Mouse (Mus musculus) heart, adult 9 months (tissue): ENCODE measurements around the gene Ptprm.

ENCODE experiments used
- DNase-seq, 2 experiments: peaks; one replicate each; pipeline ENCODE4 v3.0.0; 2022; ENCODE audit warnings: low spot score in 2 of 2

Ptprm gene

DNA sequence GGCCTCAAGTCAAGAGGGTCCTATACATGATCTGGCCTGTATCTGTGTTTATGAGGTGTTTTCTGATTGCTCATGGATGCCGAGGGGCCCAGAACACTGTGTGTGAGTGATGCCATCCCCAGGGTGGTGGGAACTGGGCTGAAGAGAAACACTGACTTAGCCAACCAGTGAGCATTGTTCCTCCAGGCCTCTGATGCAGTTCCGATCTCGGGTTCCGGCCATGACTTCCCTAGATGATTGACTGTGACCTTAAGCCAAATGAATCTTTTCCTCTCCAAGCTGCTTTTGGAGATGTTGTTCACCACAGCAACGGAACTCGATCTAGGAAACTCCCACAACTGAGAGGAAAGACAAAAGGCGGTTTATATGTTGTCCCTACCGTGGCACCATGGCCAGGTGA is 9.1 kb downstream of the Ptprm start:
- DNase-seq = peak; percentile 34 to 54

- DNase-seq = no peak
Measured at GRCm38 (mm10) chr17:67343471-67343870, 10.8 kb downstream of the Ptprm start.

DNA sequence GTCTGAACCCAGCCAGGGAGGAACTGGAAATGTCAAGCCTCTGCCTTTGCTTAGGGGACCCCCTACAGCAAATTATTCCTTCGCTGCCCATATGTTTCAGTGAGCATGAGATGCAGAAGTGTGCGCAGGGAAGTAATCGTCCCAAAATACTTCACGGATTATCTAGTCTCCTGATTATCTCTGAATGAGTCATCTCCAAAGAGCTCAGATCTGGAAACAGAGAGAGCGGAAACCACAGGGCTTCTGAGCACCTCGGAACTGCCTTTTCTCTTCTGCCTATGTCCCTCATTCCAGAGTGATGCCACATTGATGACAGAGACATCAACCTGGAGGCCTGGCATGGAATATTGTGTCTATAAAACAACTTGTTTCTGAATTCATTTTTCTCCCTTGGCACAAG is 11.3 kb downstream of the Ptprm start:
- no peak for DNase-seq

DNA sequence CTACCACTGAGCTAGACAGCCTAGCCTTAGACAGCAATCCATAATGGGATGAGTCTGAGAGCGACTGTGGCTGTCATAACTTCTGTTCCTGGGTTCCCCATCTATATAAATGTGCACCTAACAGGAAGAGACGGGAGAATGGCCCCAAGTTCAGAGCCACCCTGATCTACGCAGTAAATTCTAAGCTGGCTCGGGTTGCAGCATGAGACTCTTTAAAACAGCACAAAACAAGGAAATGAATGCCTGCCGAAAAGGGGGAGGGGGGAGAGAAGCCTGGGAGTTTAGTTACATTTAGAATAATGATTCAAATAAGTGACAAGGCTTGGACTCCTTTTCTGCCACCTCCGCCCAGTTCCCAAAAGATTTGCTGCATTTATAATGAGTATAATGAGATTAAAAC is 13.9 kb downstream of the Ptprm start:
- DNase-seq = no peak

- no peak for DNase-seq
Measured at GRCm38 (mm10) chr17:67339569-67339968, 14.7 kb downstream of the Ptprm start.

DNA sequence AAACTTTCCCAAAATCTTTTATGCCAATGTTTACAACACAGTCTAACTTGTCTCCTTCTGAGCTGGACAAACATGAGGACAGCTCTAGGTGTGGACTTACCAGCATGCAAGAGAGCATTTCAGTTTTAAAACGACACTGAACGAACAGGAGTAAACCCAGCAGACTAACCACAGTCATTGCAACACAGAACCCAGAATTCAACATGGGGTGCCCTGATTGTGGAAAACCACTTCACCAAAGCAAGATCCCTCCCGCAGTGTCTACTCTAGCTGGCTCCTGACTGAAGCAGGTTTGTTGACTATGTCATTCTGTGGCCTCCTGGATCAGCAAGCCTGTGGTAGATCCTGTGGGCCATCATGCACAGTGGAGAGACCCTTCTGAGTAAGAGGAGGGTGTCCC is 19.9 kb downstream of the Ptprm start:
- DNase-seq = no peak

DNA sequence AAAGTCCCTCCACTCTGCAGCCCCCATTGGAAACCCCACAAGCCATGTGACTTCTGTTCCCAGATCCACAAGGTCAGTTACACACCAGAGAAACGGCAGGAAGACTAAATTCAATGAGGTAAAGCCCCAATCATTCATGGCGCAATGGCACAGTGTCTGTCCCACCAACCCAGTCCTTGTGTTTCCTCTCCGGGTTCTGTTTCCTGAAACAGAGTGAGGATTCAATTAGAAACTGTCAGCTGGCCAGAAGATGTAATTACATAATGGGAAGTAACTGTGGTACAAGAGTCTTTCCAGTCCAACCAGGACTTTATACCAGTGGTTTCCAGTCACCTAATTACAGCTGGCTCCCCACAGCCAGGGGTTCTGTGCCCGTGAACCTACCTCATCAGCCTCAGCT is 24.8 kb downstream of the Ptprm start:
- peak in 1 of 2 experiments; percentile 52 for DNase-seq

GRCm38 (mm10) chr17:67324499-67324832 is 29.8 kb downstream of the Ptprm start:
- DNase-seq = no peak

GRCm38 (mm10) chr17:67323777-67324498 is 30.3 kb downstream of the Ptprm start:
- no peak for DNase-seq

DNA sequence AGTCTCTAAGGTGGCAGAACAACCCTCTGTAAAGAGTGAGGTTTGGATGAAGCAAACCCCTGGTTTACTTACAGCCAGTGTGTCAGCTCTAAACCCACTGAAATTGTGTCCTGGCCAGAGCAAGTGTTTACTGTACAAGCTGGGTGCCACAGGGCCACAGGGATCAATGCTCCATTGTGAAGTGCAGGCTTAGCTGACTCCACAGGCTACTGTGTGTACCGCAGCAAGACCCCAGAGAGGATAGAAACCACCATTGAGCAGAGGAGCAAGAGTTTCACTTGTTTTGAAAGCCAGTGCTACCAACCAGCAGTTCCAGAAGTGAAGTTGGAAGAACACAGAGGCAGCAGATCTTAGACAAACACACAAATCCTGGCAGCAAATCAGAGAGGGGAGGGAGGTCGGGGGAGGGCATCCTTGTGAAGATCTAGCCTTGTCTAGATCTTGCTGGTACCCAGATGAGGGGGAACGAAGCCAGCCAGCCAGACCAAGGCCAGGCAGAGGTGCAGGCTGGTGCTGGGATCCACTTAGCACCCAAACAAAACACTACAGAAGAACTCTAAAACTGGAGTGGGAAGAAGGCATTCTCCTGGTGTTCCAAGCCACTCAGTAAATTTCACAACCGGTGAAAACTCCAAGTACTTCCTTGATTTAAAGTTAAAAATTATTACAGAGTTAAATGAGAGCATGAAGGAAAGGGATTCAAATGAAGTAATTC is 39.6 kb downstream of the Ptprm start:
- no peak for DNase-seq

DNA sequence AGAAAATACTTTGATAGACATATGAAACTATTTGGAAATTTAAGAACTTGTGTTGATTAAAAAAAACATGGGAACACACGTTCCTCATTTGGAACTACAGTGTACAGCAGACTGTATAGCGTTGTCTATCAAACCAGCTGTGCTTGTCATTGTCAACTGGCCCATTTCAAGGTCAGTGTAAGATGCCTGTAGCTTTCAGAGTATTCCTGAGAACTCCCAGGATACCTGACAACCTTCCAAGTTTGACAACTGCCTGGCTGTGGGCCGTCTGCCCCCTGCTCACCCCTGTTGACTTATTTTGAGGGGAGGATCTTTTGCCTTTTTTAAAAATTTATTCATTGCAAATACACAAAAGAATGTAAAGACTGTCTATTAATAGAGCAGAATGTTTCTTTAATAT is 45.8 kb downstream of the Ptprm start:
- no peak for DNase-seq

GRCm38 (mm10) chr17:67306066-67306845 is 48.0 kb downstream of the Ptprm start:
- no peak for DNase-seq

- DNase-seq = peak; percentile 45 to 52
Measured at GRCm38 (mm10) chr17:67304831-67305230, 49.4 kb downstream of the Ptprm start.

- peak; percentile 38 to 43 for DNase-seq
Measured at GRCm38 (mm10) chr17:67303326-67304099, 50.7 kb downstream of the Ptprm start.

DNA sequence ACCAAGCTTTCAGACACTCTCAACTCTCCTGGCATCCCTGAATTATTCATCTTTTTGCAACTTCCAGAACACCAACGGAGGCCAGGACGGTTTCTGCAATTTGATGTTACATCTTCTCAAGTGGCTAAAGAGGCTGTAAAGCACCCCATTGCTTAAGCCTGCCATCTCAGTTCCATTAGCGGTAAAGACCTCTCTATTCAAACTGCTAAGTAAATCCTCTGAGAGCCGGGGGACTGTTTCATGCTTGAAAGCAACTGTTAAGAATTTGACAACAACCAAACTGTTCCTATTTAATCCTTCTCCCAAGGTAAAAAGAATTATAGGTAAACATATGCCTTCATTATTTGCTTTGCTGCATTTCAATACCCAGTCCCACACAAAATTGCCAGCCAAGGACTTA is 51.7 kb downstream of the Ptprm start:
- DNase-seq = no peak

DNA sequence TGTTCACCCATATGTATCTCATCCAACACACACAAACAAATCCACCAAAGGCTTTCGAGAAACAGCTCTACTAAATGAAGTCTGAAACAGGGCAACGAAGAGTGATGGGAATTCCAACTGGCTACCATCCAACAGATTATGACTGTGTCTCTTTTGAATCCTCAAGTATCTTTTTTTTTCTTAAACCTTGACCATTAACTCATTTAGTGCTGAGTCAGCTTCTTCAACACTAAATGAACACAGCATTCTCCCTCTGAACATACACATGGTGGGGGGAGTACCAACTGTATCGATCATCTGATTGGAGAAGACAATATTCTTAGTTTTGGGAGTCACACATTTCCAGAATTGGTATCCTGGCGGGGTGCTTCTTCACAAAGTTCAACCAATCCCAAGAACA is 52.2 kb downstream of the Ptprm start:
- no peak for DNase-seq

DNA sequence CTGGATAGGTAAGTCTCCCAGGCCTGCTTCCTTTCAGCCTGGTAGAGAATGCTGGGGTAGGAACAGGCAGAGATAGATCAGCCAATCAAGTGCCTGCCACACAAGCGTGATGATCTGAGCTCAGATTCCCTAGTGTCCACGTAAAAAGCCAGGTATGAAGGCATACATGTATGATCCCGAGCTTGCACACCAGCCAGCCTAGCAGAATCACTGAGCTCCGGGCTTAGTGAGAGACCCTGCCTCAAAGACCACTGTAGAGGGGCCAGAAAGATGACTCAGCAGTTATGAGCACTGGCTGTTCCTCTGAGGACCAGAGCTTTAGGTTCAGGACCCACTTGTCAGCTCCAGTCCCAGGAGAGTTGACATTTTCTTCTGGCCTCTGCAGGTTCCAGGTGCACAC is 52.9 kb downstream of the Ptprm start:
- no peak for DNase-seq

GRCm38 (mm10) chr17:67298269-67298798 is 55.9 kb downstream of the Ptprm start:
- no peak for DNase-seq

GRCm38 (mm10) chr17:67296604-67297595 is 57.4 kb downstream of the Ptprm start:
- DNase-seq = peak; percentile 46 to 47

DNA sequence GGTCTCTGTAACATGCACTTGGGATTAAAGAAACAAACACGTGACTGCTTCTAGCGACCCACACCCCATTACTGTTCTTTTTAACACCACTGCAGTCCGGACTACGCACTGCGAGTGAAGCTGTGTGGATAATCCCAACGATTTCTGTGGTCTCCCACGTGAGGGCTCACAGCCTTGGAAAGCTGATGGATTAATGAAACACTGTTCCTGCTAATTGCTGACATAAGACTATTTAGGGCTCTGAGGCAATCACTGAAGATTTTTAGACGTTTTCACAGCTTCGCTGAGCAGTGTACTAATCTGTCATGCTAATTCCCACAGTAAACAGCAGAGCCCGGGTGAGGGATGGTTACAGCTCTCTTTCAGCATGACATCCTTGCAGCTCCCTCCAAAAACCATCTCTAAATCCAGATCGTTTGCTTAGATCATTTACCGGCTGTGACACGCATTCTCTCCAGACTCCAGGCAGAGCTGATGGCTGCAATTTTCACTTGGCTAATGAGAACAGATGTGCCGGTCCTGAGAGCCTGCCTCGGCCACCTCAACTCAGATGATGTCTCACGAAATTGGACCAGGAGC is 63.5 kb downstream of the Ptprm start:
- DNase-seq = no peak
